In genomic region chr10:70204505-70205399, GRCm38 (mm10) we compare ENCODE assay signal across 9 mouse cellular contexts. TPM values are rescaled to one million over a fixed set of nuclear protein-coding genes. Genes with fewer than 3 reads are reported as not detected.
DNase-seq lines count a peak whose midpoint lies in the region; ATAC-seq and TF ChIP-seq lines count a peak whose summit lies in the region.
"Had no signal": no experiment of that assay in that cellular context is flagged by ENCODE, and none has a peak within 500 bp of the region (broad histone marks: within the 10 kb centered on the region; RNA-seq: fewer than 3 reads in every experiment).

Mrln (plus strand) TSS chr10:70204664.

- no peaks in the 10 kb centered on the region for H3K9me3 ChIP-seq in midbrain, postnatal 0 days (ENCODE audit: low read length)
- no peaks in the 10 kb centered on the region for H3K9me3 ChIP-seq in midbrain, embryonic 10.5 days (replicated peaks)
- no peaks in the 10 kb centered on the region for H3K9me3 ChIP-seq in stomach, embryonic 15.5 days
- H3K9me3 ChIP-seq: hindbrain, embryonic 15.5 days; neural tube, embryonic 13.5 days had no signal

- no peak within 1 kb of the TSS for H3K27ac ChIP-seq in midbrain, postnatal 0 days (ENCODE audit: low read depth, low read length)
- H3K27ac ChIP-seq in midbrain, embryonic 10.5 days (replicated peaks): no peak within 1 kb of the TSS
- peak within 1 kb of the TSS; percentile 66 for H3K27ac ChIP-seq in stomach, embryonic 15.5 days
- H3K27ac ChIP-seq: hindbrain, embryonic 15.5 days; neural tube, embryonic 13.5 days had no signal

- no peak within 1 kb of the TSS for H3K4me3 ChIP-seq in midbrain, postnatal 0 days (ENCODE audit: low read depth, low read length)
- H3K4me3 ChIP-seq in midbrain, embryonic 10.5 days: no peak within 1 kb of the TSS
- H3K4me3 ChIP-seq in stomach, embryonic 15.5 days (replicated peaks): 0 out of 2 replicates have a peak within 1 kb of the TSS, but pooled peaks have one; percentile 5
- H3K4me3 ChIP-seq: hindbrain, embryonic 15.5 days; neural tube, embryonic 13.5 days had no signal

- WGBS in midbrain, postnatal 0 days: 60% methylated on average over 17 of the region's 17 CpGs
- WGBS in midbrain, embryonic 10.5 days: 75% methylated on average over 17 of the region's 17 CpGs
- WGBS in stomach, embryonic 15.5 days: 24% methylated on average over 17 of the region's 17 CpGs

- TF ChIP-seq CTCF in midbrain, postnatal 0 days (IDR thresholded peaks at IDR 0.05): no peak

- no peak within 1 kb of the TSS for H3K4me2 ChIP-seq in midbrain, postnatal 0 days (ENCODE audit: low read depth, low read length, poor library complexity, severe bottlenecking)
- peak within 1 kb of the TSS; percentile 34 for H3K4me2 ChIP-seq in stomach, embryonic 15.5 days
- H3K4me2 ChIP-seq: hindbrain, embryonic 15.5 days; neural tube, embryonic 13.5 days had no signal

- no peak for ATAC-seq in midbrain, postnatal 0 days (ENCODE audit: low FRiP score)
- ATAC-seq in stomach, embryonic 15.5 days (ENCODE audit: insufficient read depth, low FRiP score, low read depth): peak; percentile 70; the same call in 1 of the 2 replicates

- H3K27me3 ChIP-seq in midbrain, postnatal 0 days (ENCODE audit: insufficient read depth, low read length): no peaks in the 10 kb centered on the region
- no peaks in the 10 kb centered on the region for H3K27me3 ChIP-seq in midbrain, embryonic 10.5 days (ENCODE audit: low read depth, poor library complexity, severe bottlenecking)
- H3K27me3 ChIP-seq in stomach, embryonic 15.5 days (replicated peaks): no peaks in the 10 kb centered on the region
- H3K27me3 ChIP-seq: hindbrain, embryonic 15.5 days; neural tube, embryonic 13.5 days had no signal

- DNase-seq in midbrain, postnatal 0 days (ENCODE audit: low spot score): peak; percentile 29
- DNase-seq in midbrain, embryonic 10.5 days (ENCODE audit: low spot score): no peak
- DNase-seq in cerebellum, postnatal 10 days: peak; percentile 81 to 82
- no peak for DNase-seq in gastrocnemius, postnatal 4 days (ENCODE audit: low spot score in 2 of 2)
- no peak for DNase-seq in left cerebral cortex, postnatal 10 days (ENCODE audit: extremely low spot score in 1 of 2, low spot score in 2 of 2)
- DNase-seq in left cerebral cortex, adult 8-10 months (ENCODE audit: low spot score in 2 of 2): no peak

- no peaks in the 10 kb centered on the region; the same call in 1 of the 2 replicates for H3K4me1 ChIP-seq in midbrain, postnatal 0 days (ENCODE audit: insufficient read depth, low read length)
- H3K4me1 ChIP-seq in midbrain, embryonic 10.5 days: peaks cover 8% of the 10 kb centered on the region; the same call in 1 of the 2 replicates
- H3K4me1 ChIP-seq in stomach, embryonic 15.5 days: peaks cover 6% of the 10 kb centered on the region

- intact Hi-C loops in left cerebral cortex, postnatal 10 days (cut with DNase I): no loop called here

- H3K9ac ChIP-seq in midbrain, postnatal 0 days (replicated peaks; ENCODE audit: low read length, poor library complexity, severe bottlenecking): no peak within 1 kb of the TSS
- no peak within 1 kb of the TSS for H3K9ac ChIP-seq in stomach, embryonic 15.5 days
- H3K9ac ChIP-seq: hindbrain, embryonic 15.5 days; neural tube, embryonic 13.5 days had no signal

- H3K36me3 ChIP-seq in midbrain, postnatal 0 days (ENCODE audit: insufficient read depth, low read length): no peaks in the 10 kb centered on the region
- no peaks in the 10 kb centered on the region for H3K36me3 ChIP-seq in midbrain, embryonic 10.5 days
- H3K36me3 ChIP-seq in stomach, embryonic 15.5 days: no peaks in the 10 kb centered on the region
- H3K36me3 ChIP-seq: hindbrain, embryonic 15.5 days; neural tube, embryonic 13.5 days had no signal

RNA-seq across cellular contexts. Expression of gene Mrln, which starts in this region (rescaled TPM):
- 1.9 TPM in 1 of 2 replicates, not detected in the other for total RNA-seq in midbrain, postnatal 0 days (2014; rRNA removed)
- 1.3 and 1.5 TPM in 2 replicates for polyA plus RNA-seq in midbrain, postnatal 0 days (2015; fragmentation: Nextera tagmentation; extraction: Ambion mirVana)
- polyA plus RNA-seq in midbrain, embryonic 10.5 days (2016; fragmentation: Nextera tagmentation; extraction: Ambion mirVana): 0.50 and 0.53 TPM in 2 replicates
- total RNA-seq in gastrocnemius, postnatal 4 days (2021): 100 to 1,000 TPM; 151 to 157 TPM
- 0.77 and 2.3 TPM in 2 replicates for polyA plus RNA-seq in stomach, embryonic 15.5 days (2015; fragmentation: Nextera tagmentation; extraction: Ambion mirVana)
- not detected for total RNA-seq in left cerebral cortex, postnatal 10 days (2021)
- not detected for total RNA-seq in left cerebral cortex, adult 8-10 months (2022)

Comparison
In these comparisons a context has a peak if more than half of its experiments do, and no peak if none do; other contexts are left out.
1. RNA of gene Mrln (total RNA-seq): 151 to 157 TPM in gastrocnemius, postnatal 4 days; 1.9 TPM in midbrain, postnatal 0 days, not detected in left cerebral cortex, postnatal 10 days and not detected in left cerebral cortex, adult 8-10 months; every median in the first group is over 10 times any median in the second.
2. DNase-seq: peak in midbrain, postnatal 0 days (single experiment) and cerebellum, postnatal 10 days (2 of 2); none in midbrain, embryonic 10.5 days (single experiment), gastrocnemius, postnatal 4 days (0 of 2), left cerebral cortex, postnatal 10 days (0 of 2) and left cerebral cortex, adult 8-10 months (0 of 2).